Mouse (Mus musculus) heart, embryonic 13.5 days (tissue): ENCODE data around the gene Lipi. TPM values are rescaled to one million over a fixed set of nuclear protein-coding genes. Genes with fewer than 3 reads are reported as not detected.

Source experiments
- ATAC-seq: fragments of 200-750 bp; cut with Nextera tagmentation; 2 replicates; pipeline ENCODE4 v1.8.0; 2017; ENCODE audit warnings: moderate TSS enrichment; ENCODE audit not compliant: insufficient number of reproducible peaks, low FRiP score, low TSS enrichment; ENCODE audit errors: extremely low read depth
- H3K27ac ChIP-seq: fragments of 300-500 bp; sonication (generic); replicated peaks from 2 replicates; pipeline ENCODE4 v1.5.1; 2015; ENCODE audit warnings: moderate library complexity, mild to moderate bottlenecking, inconsistent platforms
- H3K27me3 ChIP-seq: fragments of 300-500 bp; sonication (generic); replicated peaks from 2 replicates; pipeline ENCODE4 v1.6.1; 2015; ENCODE audit warnings: mild to moderate bottlenecking, inconsistent platforms
- H3K36me3 ChIP-seq: fragments of 300-500 bp; sonication (generic); 2 replicates; pipeline ENCODE4 v1.6.1; 2015; ENCODE audit warnings: mild to moderate bottlenecking, inconsistent platforms
- H3K4me1 ChIP-seq: fragments of 300-500 bp; sonication (generic); 2 replicates; pipeline ENCODE4 v1.6.1; 2015; ENCODE audit warnings: inconsistent platforms
- H3K4me2 ChIP-seq: fragments of 300-500 bp; sonication (generic); 2 replicates; pipeline ENCODE4 v1.6.1; 2015; ENCODE audit warnings: inconsistent platforms, mild to moderate bottlenecking, moderate library complexity
- H3K4me3 ChIP-seq: fragments of 300-500 bp; sonication (generic); 2 replicates; pipeline ENCODE4 v1.5.1; 2015; ENCODE audit warnings: moderate library complexity, mild to moderate bottlenecking, inconsistent platforms
- H3K9ac ChIP-seq: fragments of 300-500 bp; sonication (generic); 2 replicates; pipeline ENCODE4 v1.6.1; 2015; ENCODE audit warnings: inconsistent platforms, mild to moderate bottlenecking, moderate library complexity
- H3K9me3 ChIP-seq: fragments of 300-500 bp; sonication (generic); 2 replicates; pipeline ENCODE4 v1.6.1; 2016; ENCODE audit warnings: inconsistent platforms
- whole genome bisulfite sequencing: fragments of 180-500 bp; shearing (Covaris S2); methylation state at CpG from one replicate; pipeline ENCODE4 v1.1.7; 2015; ENCODE audit warnings: mixed read lengths; 5-methylcytosine and 5-hydroxymethylcytosine counted together
- polyA plus RNA-seq: library from polyadenylated mRNA; unstranded; fragments of >200 nt; fragmentation: Nextera tagmentation; extraction: Ambion mirVana; gene quantifications from 2 replicates; pipeline ENCODE4 v1.2.1, GENCODE M21; 2015

Gene Lipi
- not detected in 2 replicates for polyA plus RNA-seq

DNA sequence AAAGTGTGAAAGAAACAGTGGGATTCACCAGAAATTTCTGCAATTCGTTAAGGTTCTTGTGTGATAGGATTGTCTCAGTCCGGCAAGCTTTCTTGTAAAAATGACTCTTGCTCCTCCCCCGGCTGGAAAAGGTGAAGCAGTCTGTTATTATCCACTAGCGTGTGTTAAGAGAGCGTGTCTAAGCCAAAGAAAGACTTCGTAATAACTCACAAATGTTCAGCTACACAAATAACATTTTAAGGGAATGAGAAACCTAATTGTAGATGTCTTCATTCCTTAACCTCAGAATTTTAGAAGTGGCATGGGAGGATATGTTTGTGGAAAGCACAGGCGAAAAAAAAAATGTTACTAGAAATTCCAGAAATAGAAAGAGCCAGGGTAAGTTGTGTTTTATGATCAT lies at the start of gene Lipi:
TSS of gene Lipi (minus strand) at position 101 of the 400 bp plus-strand sequence.
- H3K36me3 ChIP-seq = no peaks in the 10 kb centered on the region
- no peak within 1 kb of the TSS for H3K4me3 ChIP-seq
- H3K4me1 ChIP-seq = no peaks in the 10 kb centered on the region
- WGBS = 74% methylated on average over 7 of the region's 7 CpGs
- H3K27ac ChIP-seq = no peak within 1 kb of the TSS
- no peak for ATAC-seq
- H3K9me3 ChIP-seq = no peaks in the 10 kb centered on the region
- H3K4me2 ChIP-seq = no peak within 1 kb of the TSS
- no peak within 1 kb of the TSS for H3K9ac ChIP-seq
- H3K27me3 ChIP-seq = no peaks in the 10 kb centered on the region

- no peaks in the 10 kb centered on the region for H3K9me3 ChIP-seq
- H3K36me3 ChIP-seq = no peaks in the 10 kb centered on the region
- H3K9ac ChIP-seq = no peak overlapping the region
- H3K4me3 ChIP-seq = no peak overlapping the region
- no peaks in the 10 kb centered on the region for H3K27me3 ChIP-seq
- H3K4me1 ChIP-seq = no peaks in the 10 kb centered on the region
- no peak overlapping the region for H3K4me2 ChIP-seq
- 72% methylated on average over 2 of the region's 2 CpGs for WGBS
- no peak overlapping the region for H3K27ac ChIP-seq
- no peak for ATAC-seq
These were observed 42.0 kb upstream of the Lipi start for GRCm38 (mm10) chr16:75627862-75628261.

- H3K36me3 ChIP-seq = no peaks in the 10 kb centered on the region
- no peaks in the 10 kb centered on the region for H3K27me3 ChIP-seq
- no peak overlapping the region for H3K27ac ChIP-seq
- H3K4me1 ChIP-seq = no peaks in the 10 kb centered on the region
- H3K9me3 ChIP-seq = no peaks in the 10 kb centered on the region
- H3K4me2 ChIP-seq = no peak overlapping the region
- no peak overlapping the region for H3K4me3 ChIP-seq
- no peak; the same call in 1 of the 2 replicates for ATAC-seq
- WGBS = 64% methylated on average over 2 of the region's 2 CpGs
- H3K9ac ChIP-seq = no peak overlapping the region
These were observed 31.9 kb upstream of the Lipi start for GRCm38 (mm10) chr16:75617651-75618349.

DNA sequence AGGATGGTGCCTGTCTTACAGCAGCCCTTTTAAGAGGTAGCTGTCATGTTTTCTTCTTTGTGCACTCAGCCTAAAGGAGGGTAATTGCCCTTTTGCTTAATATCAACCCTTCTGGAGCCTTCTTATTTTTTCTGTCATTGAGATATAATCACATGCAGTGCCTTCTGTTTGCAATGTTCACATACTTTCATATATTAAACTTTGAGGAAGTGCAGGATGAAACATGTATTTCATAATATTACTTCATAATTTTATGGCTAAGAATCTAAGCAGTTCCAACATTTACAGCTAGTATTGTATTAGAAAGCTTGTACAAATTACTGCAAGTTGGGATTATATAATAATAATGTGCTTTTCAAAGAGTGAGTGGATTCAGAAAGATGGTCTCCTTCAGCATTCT lies 26.7 kb upstream of the Lipi start:
- no peak overlapping the region for H3K4me2 ChIP-seq
- H3K27ac ChIP-seq = no peak overlapping the region
- H3K9ac ChIP-seq = no peak overlapping the region
- ATAC-seq = no peak
- no peaks in the 10 kb centered on the region for H3K9me3 ChIP-seq
- no peaks in the 10 kb centered on the region for H3K36me3 ChIP-seq
- H3K4me1 ChIP-seq = no peaks in the 10 kb centered on the region
- no peak overlapping the region for H3K4me3 ChIP-seq
- H3K27me3 ChIP-seq = no peaks in the 10 kb centered on the region

DNA sequence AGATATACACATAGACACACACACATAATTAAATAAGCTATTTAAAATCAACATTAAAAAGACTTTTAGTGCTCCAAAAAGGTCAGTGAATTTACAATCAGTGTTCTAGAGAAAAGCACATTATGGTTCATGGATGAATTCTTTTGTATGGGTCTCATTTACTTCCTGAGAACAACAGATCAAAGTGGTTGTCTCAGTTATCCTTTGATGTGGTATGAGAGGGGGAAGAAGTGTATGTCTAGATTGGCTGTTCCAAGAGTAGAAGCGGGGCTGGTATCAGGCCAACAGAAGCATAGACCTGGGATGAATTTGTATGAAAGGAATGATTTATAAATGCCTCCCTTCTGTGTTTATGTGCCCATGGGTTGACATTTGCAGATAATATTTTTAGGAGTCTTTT lies 20.6 kb upstream of the Lipi start:
- 68% methylated on average over 1 of the region's 1 CpGs for WGBS

DNA sequence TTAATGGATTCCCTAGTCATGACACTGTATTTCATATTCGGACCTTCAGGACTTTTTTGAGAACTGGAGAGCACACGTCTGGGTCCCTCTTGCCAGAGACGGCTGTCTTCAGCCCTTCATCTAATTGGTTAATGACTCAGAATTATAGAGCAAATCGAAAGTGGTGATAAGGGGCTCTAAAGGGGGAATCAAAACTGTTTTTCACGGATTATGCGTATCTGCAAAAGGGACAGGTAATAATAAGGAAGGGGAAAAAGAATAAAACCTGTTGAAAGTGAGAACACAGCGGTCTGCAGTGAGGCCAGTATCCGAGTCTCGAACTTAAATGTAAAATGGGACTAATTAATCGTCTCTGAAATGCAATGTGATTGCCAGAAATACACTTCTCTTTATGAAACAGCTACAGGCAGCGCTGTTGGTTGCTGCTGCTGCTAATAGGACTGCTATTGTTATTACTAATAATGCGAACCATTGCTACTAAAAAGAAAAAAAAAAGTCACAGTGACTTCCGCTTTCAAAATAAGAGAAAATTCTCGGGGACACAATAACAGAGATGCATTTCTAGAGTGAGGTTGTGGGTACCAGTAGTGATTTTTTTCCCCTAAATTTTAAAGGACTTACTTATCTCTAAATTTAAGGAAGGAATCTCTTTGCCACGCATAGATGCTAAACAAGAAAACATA lies 7.8 kb upstream of the Lipi start:
- H3K27me3 ChIP-seq = peaks cover 3% of the 10 kb centered on the region; the same call in 1 of the 2 replicates
- no peak for ATAC-seq
- peaks cover 5% of the 10 kb centered on the region; the same call in 1 of the 2 replicates for H3K4me1 ChIP-seq
- peak overlapping the region; percentile 84 for H3K4me3 ChIP-seq
- H3K36me3 ChIP-seq = no peaks in the 10 kb centered on the region
- H3K4me2 ChIP-seq = peak overlapping the region; percentile 90
- H3K27ac ChIP-seq = no peak overlapping the region
- H3K9me3 ChIP-seq = no peaks in the 10 kb centered on the region
- H3K9ac ChIP-seq = peak overlapping the region; percentile 81
- 15% methylated on average over 15 of the region's 15 CpGs for WGBS

More for the DNA sequence above, 20.6 kb upstream of the Lipi start:
- Histone ChIP-seq H3K4me3 (no peak overlapping the region), H3K9me3 (no peaks in the 10 kb centered on the region), H3K36me3 (no peaks in the 10 kb centered on the region), H3K4me1 (no peaks in the 10 kb centered on the region), H3K27me3 (no peaks in the 10 kb centered on the region), H3K4me2 (no peak overlapping the region), H3K27ac (no peak overlapping the region), H3K9ac (no peak overlapping the region)
- ATAC-seq = no peak

DNA sequence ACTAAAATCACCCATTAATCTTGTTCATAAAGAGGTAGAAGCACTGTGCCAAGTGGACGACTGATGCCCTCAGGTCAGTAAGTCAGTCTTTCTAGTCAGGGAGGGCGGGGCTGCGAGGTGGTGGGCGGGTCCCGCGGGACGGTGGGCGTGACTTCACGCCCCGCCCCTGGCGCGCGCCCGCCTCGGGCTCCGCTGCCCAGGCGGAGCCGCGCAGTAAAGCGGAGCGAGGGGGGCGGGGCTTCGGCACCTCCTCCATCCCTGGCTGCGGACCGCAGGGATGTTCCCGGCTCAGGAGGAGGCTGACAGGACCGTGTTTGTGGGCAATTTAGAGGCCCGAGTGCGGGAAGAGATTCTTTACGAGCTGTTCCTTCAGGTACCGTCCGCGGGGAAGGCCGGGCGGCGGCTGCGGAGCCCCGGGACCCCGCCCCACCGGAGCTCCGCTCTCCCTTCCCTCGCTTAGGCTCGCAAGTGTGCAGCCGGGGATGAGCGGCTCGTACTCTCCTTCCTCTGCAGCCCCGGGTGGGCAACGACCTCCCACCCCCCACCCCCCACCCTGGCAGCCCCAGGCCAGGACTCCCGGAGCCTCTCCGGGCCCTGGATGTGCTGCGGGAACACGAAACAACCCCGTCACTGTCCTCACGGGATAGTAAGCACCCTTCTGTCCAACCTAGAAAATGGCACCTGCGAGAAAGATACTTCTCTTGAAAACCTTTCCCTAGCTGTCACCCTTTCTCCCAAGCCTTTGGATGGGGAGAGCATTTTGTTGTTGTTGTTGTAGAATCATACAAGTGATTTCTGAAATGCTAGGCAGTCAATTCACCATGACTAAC lies 7.0 kb upstream of the Lipi start, which contains the start of gene Rbm11:
TSS of gene Rbm11 (plus strand) at position 174 of the 830 bp plus-strand sequence.
- WGBS = under 1% methylated on average over 51 of the region's 55 CpGs
- ATAC-seq = peak; percentile 91
- no peak within 1 kb of the TSS for H3K27ac ChIP-seq
- H3K9me3 ChIP-seq = no peaks in the 10 kb centered on the region
- H3K4me2 ChIP-seq = peak within 1 kb of the TSS; percentile 90
- H3K27me3 ChIP-seq = peaks cover 3% of the 10 kb centered on the region; the same call in 1 of the 2 replicates
- H3K4me1 ChIP-seq = peaks cover 5% of the 10 kb centered on the region; the same call in 1 of the 2 replicates
- H3K36me3 ChIP-seq = no peaks in the 10 kb centered on the region
- peak within 1 kb of the TSS; percentile 84 for H3K4me3 ChIP-seq
- H3K9ac ChIP-seq = peak within 1 kb of the TSS; percentile 81

DNA sequence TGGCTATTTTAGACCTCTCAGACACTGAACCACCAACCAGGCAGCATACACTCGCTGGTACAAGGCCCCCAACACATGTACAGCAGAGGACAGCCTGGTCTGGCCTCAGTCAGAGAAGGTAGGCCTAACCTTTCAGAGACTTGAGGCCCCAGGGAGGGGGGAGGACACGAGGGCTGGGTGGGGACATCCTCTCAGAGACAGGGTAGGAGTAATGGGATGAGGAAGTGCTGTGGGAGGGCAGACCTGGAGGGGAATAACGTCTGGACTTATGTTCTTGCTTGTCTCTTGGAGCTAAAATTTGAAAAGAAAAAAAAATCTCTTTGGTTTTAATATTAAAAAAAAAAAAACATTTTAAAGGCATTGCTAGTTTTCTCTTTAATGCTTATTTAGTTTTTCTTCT lies 605 bp upstream of the Lipi start:
- ATAC-seq = no peak
- H3K9ac ChIP-seq = no peak overlapping the region
- no peak overlapping the region for H3K4me3 ChIP-seq
- 20% methylated on average over 3 of the region's 3 CpGs for WGBS
- no peaks in the 10 kb centered on the region for H3K36me3 ChIP-seq
- H3K9me3 ChIP-seq = no peaks in the 10 kb centered on the region
- no peaks in the 10 kb centered on the region for H3K27me3 ChIP-seq
- no peaks in the 10 kb centered on the region for H3K4me1 ChIP-seq
- H3K27ac ChIP-seq = no peak overlapping the region
- no peak overlapping the region for H3K4me2 ChIP-seq

DNA sequence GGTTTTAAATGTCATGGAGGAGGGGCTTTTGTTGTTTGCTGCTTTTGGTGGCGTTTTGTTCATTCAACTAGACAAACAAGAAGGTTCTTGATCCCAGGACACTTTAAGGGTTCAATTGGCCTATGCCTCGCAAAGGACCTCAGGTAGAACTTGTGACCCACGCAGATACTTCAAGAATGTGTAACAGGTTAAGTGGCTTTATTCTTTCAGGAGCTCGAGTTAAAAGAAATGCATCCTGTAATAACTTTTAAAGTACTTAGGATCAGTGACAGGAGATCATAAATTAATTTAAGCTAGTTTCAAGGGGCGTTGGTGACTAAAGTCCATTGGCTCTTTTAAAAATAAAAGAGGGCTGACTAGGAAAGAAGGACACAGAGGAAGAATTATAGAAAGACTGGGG lies 3.6 kb downstream of the Lipi start:
- WGBS = 72% methylated on average over 5 of the region's 5 CpGs
- ATAC-seq = no peak
- Histone ChIP-seq H3K9ac (no peak overlapping the region), H3K36me3 (no peaks in the 10 kb centered on the region), H3K9me3 (no peaks in the 10 kb centered on the region), H3K4me1 (no peaks in the 10 kb centered on the region), H3K4me3 (no peak overlapping the region), H3K27ac (no peak overlapping the region), H3K27me3 (no peaks in the 10 kb centered on the region), H3K4me2 (no peak overlapping the region)

GRCm38 (mm10) chr16:75562910-75563309 lies 23.0 kb downstream of the Lipi start:
- Histone ChIP-seq H3K27me3 (no peaks in the 10 kb centered on the region), H3K4me2 (no peak overlapping the region), H3K9ac (no peak overlapping the region), H3K4me3 (no peak overlapping the region), H3K4me1 (no peaks in the 10 kb centered on the region), H3K9me3 (no peaks in the 10 kb centered on the region), H3K27ac (no peak overlapping the region), H3K36me3 (no peaks in the 10 kb centered on the region)
- no peak for ATAC-seq
- WGBS = 92% methylated on average over 2 of the region's 2 CpGs

DNA sequence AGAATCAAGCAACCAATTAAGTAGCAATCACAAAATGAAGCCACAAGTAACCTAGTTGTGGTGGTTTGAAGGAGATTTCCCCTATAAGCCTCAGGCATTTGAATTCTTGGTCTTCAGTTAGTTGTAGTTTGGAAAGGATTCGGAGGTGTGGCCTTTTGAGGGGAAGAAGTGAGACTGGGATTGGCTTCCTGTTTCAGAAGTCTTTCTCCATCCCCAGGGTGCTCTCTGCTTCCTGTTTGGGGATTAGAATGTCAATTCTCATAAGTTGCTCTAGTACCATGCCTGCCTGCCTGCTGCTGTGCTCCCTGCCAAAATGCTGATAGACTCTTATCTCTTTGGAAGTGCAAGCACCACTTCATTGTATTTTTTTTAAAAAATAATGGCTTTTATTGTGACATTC lies 40.6 kb downstream of the Lipi start:
- no peaks in the 10 kb centered on the region for H3K36me3 ChIP-seq
- ATAC-seq = no peak
- no peak overlapping the region for H3K27ac ChIP-seq
- no peaks in the 10 kb centered on the region for H3K4me1 ChIP-seq
- H3K27me3 ChIP-seq = no peaks in the 10 kb centered on the region
- no peak overlapping the region for H3K4me2 ChIP-seq
- 56% methylated on average over 1 of the region's 1 CpGs for WGBS
- no peak overlapping the region for H3K4me3 ChIP-seq
- no peak overlapping the region for H3K9ac ChIP-seq
- no peaks in the 10 kb centered on the region for H3K9me3 ChIP-seq
